Mouse (Mus musculus): ENCODE measurements around the gene Epn1. TPM values are rescaled to one million over a fixed set of nuclear protein-coding genes. Genes with fewer than 3 reads are reported as not detected.
A peak's percentile ranks its signal among the peaks of the same experiment; 100 is the strongest.

Gene Epn1
- total RNA-seq, 1 experiment from 2014 or later, result 38.2 TPM

DNA sequence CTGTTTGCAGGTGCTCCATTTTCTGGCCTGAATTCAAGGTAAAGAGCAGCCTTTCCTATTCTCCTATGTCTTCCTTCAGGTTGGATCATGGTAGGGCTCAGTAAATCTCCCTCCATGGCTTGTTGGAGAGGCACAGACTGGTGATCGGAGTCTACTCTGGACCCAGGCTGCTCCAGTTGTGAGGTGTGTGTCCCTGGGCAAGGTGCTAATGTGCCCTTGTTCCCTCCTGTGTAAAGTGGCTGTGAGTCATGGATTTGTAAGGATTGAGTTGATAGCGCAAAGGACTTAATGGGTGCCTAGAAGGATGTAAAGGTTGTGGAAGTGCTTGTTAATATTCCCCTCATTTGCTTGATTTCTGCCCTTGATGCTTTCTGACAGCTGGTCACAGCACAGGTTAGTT lies 1.9 kb downstream of the Epn1 start:
- no peak for ATAC-seq (replicated peaks in 1 of 2; ENCODE audit: insufficient read depth in 1 of 2, low FRiP score in 2 of 2, low TSS enrichment in 1 of 2, low read depth in 1 of 2, poor library complexity in 2 of 2, severe bottlenecking in 2 of 2)

DNA sequence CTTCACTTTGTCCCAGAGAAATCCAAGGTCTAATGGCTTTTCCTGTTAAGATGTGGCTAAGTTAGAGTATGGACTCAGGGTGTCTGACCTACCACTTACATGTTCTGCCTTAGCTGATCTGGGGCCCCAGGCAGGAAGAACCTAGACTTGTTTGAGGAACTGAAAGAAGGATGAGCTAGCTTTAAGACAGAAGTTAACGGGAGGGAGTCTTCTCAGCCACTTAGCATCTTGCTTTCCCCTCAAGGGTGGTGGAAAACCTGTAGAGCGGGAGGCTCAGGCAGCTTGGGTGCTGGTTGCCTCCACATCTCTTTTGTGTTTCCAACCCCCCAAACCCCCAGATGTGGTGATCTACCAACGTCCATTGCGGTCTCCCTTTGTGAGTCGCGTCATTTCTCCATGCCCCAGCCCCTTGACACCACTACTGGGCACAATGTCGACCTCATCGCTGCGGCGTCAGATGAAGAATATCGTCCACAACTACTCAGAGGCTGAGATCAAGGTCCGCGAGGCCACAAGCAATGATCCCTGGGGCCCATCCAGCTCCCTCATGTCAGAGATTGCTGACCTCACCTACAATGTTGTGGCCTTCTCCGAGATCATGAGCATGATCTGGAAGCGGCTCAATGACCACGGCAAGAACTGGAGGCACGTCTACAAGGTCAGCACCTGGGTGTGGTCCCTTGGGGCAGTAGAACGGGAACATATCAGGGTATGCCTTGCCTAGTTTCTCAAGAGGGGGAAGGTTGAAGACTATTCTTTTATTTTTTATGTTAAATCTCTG lies 3.5 kb downstream of the Epn1 start:
- no peak for ATAC-seq (replicated peaks in 1 of 2; ENCODE audit: insufficient read depth in 1 of 2, low FRiP score in 2 of 2, low TSS enrichment in 1 of 2, low read depth in 1 of 2, poor library complexity in 2 of 2, severe bottlenecking in 2 of 2)

DNA sequence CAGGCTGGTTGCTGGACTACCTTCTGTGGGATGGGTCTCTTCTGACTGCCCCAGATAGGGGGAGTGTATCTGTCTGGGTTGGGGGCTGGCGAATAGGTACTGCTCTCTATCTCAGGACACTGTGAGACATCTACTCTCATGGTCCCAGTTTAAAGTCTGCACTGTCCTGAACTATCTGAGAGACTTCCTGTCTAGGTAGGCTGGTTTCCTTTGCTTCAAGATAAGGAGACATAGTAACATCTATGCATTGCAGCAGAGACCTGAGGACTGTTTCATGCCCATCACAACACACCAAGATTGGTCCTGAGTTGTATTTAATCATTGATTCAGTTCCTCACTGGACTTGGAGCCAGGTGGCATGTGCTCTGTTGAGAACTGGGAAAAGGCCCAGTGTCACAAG lies 5.5 kb downstream of the Epn1 start:
- ATAC-seq (replicated peaks in 1 of 2; ENCODE audit: insufficient read depth in 1 of 2, low FRiP score in 2 of 2, low TSS enrichment in 1 of 2, low read depth in 1 of 2, poor library complexity in 2 of 2, severe bottlenecking in 2 of 2), result no peak

DNA sequence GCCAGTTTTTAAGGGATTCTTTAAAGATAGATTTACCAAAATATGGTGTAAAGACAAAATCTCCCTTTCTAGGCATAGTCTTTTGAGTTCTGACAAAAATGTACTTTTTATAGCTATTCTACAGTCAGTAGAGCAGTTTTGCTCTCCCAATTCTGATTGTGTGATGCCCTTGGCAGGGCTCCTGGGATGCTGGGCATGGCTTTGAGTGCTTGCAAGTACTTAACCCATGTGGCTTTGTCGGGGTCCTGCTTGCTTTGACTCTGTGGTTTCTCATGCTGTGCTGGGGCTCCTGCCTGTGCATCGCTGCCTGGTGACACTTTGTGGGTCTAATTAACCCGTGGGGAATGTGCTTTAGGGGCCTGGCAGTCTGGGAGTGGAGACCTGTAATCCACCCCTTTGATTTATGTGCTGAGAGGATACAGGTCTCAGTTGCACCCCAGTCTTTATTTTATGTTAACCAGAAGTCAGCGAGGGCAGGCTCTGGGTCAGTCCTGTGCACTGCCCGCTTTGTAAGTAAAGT lies 6.9 kb downstream of the Epn1 start:
- no peak for ATAC-seq (replicated peaks in 1 of 2; ENCODE audit: insufficient read depth in 1 of 2, low FRiP score in 2 of 2, low TSS enrichment in 1 of 2, low read depth in 1 of 2, poor library complexity in 2 of 2, severe bottlenecking in 2 of 2)

DNA sequence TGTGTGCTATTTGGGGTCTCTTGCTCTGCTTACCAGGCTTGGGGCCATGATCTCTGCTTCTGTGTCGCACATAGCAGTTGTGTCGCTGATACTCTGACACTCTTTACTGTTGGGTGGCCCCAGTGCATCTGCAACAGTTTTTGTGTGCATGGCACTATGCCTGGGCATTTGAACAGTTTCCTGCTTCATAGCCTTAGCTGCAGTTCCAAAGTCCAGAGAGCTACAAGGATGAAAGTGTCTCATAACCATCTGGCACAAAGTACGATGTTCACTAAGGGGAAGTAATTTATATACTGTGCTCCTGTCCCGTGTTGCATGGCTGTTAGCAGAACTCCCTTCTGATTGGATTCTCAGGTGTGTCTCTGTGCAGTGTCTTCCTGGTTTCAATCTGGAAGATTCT lies 7.9 kb downstream of the Epn1 start:
- ATAC-seq (replicated peaks in 1 of 2; ENCODE audit: insufficient read depth in 1 of 2, low FRiP score in 2 of 2, low TSS enrichment in 1 of 2, low read depth in 1 of 2, poor library complexity in 2 of 2, severe bottlenecking in 2 of 2), result no peak

DNA sequence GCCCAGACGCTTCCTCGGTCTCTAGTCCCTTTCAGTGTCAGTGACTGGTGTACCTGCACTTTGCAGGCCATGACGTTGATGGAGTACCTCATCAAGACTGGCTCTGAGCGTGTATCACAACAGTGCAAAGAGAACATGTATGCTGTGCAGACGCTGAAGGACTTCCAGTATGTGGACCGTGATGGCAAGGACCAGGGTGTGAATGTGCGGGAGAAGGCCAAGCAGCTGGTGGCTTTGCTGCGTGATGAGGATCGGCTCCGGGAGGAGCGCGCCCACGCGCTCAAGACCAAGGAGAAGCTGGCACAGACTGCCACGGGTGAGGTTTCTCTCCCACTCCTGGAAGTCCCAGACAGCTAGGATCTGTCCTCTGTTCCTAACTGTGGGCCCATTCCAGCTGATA lies 9.8 kb downstream of the Epn1 start:
- no peak for ATAC-seq (replicated peaks in 1 of 2; ENCODE audit: insufficient read depth in 1 of 2, low FRiP score in 2 of 2, low TSS enrichment in 1 of 2, low read depth in 1 of 2, poor library complexity in 2 of 2, severe bottlenecking in 2 of 2)

DNA sequence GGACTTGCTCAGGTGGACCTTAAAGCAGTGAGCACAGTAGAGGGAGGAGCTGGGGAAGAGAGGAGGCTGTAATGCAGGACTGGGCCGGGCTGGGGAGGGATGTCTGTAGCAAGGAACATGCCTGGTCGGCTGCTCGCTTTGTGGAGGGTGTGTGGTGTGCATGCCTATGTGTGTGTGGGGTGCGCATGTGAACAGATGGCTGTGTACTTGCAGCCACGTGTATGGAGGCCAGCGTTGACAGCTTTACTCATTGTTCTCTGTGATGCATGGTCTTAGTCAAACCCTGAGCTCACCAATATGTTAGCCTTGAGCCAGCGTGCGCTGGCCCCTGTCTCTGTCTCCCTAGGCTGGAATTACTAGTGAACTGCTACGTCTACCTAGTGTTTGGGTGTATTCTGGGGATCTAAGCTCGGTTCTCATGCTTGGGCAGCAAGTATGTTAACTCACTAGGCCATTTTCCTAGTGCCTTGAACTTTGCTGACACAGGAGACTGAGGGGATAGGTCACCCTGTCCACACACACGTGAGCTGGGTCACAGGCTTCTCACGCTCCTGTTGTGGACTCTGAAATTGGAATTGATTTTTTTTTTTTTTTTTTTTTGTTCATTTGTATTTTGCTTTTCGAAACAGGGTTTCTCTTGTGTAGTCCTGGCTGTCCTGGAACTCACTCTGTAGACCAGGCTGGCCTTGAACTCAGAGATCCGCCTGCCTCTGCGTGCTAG lies 11.1 kb downstream of the Epn1 start:
- no peak for ATAC-seq (replicated peaks in 1 of 2; ENCODE audit: insufficient read depth in 1 of 2, low FRiP score in 2 of 2, low TSS enrichment in 1 of 2, low read depth in 1 of 2, poor library complexity in 2 of 2, severe bottlenecking in 2 of 2)

DNA sequence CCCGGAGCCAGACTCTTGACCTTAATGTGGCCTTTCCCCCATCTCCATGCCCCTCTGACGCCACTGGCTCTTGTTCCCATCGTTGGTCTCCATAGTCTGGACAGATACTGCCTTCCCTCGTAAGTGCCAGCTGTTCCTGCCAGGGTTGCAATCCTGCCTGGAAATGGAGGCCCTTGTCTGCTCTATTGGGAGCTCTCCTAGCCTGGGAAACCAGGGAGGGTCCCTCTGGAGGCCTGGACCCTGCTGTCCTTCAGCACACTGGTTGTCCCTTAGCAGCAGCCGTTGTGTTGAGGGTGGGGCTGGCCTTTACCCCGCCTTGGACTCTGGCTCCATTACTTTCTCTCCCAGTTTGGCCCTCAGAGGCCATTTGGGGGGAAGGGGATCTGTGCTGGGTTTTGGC lies 12.3 kb downstream of the Epn1 start:
- ATAC-seq (replicated peaks in 1 of 2; ENCODE audit: insufficient read depth in 1 of 2, low FRiP score in 2 of 2, low TSS enrichment in 1 of 2, low read depth in 1 of 2, poor library complexity in 2 of 2, severe bottlenecking in 2 of 2), result no peak

DNA sequence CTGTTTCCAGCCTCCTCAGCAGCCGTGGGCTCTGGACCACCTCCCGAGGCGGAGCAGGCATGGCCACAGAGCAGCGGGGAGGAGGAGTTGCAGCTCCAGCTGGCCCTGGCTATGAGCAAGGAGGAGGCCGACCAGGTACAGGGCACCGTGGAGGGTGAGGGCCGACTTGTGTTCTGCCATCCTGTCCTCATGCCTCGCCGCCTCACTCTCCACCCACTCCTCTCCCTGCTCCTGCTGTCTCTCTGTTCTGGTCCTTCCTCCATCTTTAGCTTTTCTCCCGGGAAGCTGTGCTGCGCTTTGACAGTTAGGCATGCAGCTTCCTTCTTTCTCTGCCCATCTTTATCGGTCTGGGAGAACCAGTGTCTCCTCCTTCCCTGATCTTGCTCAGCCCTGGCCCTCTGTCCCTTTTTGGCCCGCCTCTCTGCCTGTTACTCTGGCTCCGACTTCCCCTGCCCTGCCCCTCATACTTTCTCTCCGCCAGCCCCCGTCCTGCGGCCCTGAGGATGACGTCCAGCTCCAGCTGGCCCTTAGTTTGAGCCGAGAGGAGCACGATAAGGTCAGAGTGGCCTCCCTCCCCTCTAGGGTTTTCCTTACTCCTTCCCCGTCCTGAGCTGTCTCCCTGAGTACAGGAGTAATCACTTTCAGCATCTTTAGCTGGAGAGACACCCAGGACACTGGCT lies 12.9 kb downstream of the Epn1 start:
- ATAC-seq (replicated peaks in 1 of 2; ENCODE audit: insufficient read depth in 1 of 2, low FRiP score in 2 of 2, low TSS enrichment in 1 of 2, low read depth in 1 of 2, poor library complexity in 2 of 2, severe bottlenecking in 2 of 2), result no peak

DNA sequence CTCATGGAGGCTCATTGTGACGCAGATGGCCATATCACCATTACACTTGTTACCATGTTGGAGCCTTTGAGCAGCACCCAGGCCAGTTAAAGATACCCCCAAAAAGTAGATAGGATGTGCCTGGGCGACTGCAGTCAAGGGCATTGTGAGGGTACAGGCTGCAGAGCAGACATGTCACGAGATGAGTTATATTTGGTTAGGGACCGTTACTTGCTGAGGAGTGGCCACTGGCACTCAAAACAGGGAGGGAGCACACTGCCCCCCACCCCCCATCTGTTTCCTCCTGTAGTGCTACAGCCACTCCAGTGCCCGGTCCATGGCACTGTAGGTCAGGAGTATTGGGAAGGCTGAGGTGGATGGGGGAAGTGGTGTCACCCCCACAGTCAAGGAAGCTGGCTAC lies 18.7 kb downstream of the Epn1 start:
- no peak for ATAC-seq (replicated peaks in 1 of 2; ENCODE audit: insufficient read depth in 1 of 2, low FRiP score in 2 of 2, low TSS enrichment in 1 of 2, low read depth in 1 of 2, poor library complexity in 2 of 2, severe bottlenecking in 2 of 2)

DNA sequence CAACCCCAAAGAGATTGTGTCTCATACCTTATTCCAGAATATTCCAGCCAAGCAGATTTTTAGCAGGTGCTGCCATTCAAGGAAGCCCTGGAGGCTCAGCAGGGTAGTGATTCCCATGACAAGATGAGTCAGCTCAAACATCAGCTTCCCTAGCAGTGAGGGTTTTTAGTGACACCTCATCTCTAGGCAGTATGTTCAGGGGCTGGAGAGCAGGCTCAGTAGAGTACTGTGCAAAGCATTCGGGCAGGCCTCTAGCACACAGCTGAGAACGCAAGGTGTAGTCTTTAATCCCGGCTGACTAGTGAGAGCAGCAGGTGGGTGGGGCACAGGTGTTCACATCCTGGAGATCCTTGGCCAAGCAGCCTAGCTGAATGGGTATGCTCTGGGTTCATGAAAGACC lies 19.8 kb downstream of the Epn1 start:
- ATAC-seq (replicated peaks in 1 of 2; ENCODE audit: insufficient read depth in 1 of 2, low FRiP score in 2 of 2, low TSS enrichment in 1 of 2, low read depth in 1 of 2, poor library complexity in 2 of 2, severe bottlenecking in 2 of 2), result no peak

DNA sequence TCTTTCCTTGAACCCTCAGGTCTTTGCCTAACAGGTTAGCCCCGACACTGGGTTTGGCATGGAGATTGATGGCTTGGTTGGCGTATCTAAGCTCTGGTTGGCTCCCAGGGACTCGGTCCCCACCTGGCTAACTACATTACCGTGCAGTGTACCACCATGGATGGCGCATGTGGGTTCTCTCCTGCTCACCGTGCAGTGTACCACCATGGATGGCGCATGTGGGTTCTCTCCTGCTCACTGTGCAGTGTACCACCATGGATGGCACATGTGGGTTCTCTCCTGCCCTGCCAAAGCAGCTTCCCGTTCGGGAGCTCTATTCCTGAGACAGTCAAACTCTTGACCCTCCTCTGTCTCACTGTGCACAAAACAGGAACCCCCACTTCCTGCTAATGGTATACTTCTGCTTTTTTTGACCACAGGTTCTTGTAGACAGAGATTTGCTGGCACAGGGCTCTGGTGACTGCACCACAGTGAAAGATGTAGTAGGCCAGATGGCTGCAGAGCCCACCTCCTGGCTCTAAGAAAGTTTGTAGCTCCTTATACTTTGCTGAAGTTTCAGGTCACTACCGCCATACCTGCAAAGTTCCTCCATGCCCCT lies 21.1 kb downstream of the Epn1 start:
- ATAC-seq (replicated peaks in 1 of 2; ENCODE audit: insufficient read depth in 1 of 2, low FRiP score in 2 of 2, low TSS enrichment in 1 of 2, low read depth in 1 of 2, poor library complexity in 2 of 2, severe bottlenecking in 2 of 2), result peak; percentile 98

DNA sequence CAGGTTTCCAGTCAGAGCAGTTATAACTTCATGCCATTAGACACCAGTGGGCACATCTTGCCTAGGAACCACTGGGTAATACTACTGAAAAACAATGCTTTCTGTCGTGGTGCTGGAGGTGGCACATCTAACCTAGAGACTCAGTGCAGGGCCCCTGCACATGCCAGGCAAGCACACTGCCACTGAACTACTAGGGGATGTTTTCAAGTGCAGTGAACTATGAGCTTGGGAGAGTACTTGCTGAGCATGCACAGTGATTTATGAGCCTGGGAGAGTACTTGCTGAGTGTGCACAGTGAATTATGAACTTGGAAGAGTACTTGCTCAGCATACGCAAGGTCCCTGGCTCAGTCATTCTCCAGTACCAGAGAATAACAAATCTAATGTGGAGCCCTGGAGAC lies 22.5 kb downstream of the Epn1 start:
- no peak for ATAC-seq (replicated peaks in 1 of 2; ENCODE audit: insufficient read depth in 1 of 2, low FRiP score in 2 of 2, low TSS enrichment in 1 of 2, low read depth in 1 of 2, poor library complexity in 2 of 2, severe bottlenecking in 2 of 2)

DNA sequence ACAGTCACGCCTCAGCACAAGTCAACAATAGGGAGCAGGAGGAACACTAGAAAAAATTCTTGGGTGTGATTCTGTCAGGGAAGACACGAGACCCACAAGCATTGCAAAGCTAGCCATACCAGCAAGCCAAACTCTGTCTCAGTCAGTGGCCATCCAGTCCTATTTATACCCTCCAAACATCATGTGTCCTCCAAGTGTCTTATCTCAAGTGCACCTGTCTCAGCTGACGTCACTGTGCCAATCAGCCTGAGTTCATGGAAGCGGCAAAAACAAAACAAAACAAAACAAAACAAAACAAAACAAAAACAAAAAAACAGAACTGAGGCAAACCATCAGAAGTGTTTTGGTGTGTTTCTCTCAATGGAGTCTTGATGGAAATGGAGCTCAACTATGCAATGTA lies 28.2 kb downstream of the Epn1 start:
- no peak for ATAC-seq (replicated peaks in 1 of 2; ENCODE audit: insufficient read depth in 1 of 2, low FRiP score in 2 of 2, low TSS enrichment in 1 of 2, low read depth in 1 of 2, poor library complexity in 2 of 2, severe bottlenecking in 2 of 2)

DNA sequence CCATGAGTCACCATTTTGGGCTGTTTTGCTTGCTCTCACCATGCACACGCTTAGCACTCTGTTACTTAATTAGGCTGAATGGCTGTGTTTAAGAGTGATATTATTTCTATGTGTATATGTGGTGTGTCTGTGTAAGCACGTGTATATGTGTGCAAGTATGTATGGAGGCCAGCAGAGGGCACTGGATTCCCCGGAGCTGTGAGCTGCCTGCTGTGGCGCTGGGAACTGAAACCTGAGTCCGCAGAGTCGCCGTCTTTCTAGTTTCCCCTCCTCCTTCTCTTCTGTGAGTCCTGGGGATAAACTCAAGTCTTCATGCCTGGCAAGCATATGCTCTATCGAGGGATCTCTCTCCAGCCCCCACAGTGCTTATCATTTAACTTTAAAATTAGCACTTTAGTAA lies 29.3 kb downstream of the Epn1 start:
- ATAC-seq (replicated peaks in 1 of 2; ENCODE audit: insufficient read depth in 1 of 2, low FRiP score in 2 of 2, low TSS enrichment in 1 of 2, low read depth in 1 of 2, poor library complexity in 2 of 2, severe bottlenecking in 2 of 2), result no peak

DNA sequence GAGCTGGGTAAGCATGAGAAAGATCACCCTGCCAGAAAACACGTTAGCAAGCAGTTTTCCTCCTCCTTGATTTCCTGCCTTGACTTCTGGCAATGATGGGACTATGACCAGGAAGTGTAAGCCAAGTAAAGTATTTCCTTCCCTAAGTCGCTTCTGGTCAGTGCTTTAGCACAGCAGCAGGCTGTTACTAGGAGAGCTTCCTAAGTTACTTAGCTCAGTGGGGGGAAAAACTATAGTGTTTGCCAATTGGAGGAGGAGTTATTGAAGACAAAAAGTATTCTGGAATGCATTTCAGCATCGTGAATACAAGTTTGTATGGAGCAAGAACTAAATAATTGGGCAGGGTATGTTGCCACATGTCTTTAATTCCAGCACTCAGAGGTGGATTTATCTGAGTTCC lies 32.7 kb downstream of the Epn1 start:
- ATAC-seq (replicated peaks in 1 of 2; ENCODE audit: insufficient read depth in 1 of 2, low FRiP score in 2 of 2, low TSS enrichment in 1 of 2, low read depth in 1 of 2, poor library complexity in 2 of 2, severe bottlenecking in 2 of 2), result no peak

DNA sequence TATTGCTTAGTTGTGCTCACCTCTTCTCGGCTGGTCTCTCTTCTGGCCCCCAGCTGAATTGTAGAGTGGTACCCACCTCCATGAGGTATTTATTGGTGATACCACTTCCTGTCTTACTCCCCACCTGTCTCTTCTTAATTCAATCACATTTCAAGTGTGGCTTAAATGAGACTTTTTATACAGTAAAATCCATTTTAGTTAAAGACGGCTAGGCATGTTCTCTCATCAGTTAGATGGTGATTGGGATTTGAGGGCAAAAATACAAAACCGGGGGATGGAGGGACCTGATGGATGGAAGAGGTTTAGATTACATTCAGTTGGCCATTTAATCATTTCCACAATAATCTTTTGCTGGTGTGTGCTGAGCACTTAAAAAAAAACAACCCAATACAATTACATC lies 36.8 kb downstream of the Epn1 start, which contains the start of gene Rfpl4:
Rfpl4 (minus strand) TSS at position 101 of the 400 bp plus-strand sequence.
- no peak for ATAC-seq (replicated peaks in 1 of 2; ENCODE audit: insufficient read depth in 1 of 2, low FRiP score in 2 of 2, low TSS enrichment in 1 of 2, low read depth in 1 of 2, poor library complexity in 2 of 2, severe bottlenecking in 2 of 2)

DNA sequence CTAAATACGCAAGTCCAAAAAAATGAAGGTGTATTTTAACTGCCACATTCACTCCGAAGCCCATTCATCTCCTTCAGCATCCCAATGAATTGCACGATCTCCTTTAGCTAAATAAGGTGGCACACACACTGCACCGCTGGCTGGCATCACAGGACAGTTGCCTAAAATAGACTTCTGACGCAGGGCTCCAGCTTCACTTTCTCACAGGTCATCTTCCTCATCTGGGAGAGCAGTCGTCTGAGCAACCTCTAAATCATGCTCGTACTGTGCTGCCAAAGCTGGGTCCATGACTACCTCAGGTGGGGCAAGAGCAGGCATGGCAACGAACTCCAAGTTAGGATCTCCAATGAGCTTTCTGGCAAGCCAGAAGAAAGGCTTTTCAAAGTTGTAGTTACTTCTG lies 45.0 kb downstream of the Epn1 start:
- no peak for ATAC-seq (replicated peaks in 1 of 2; ENCODE audit: insufficient read depth in 1 of 2, low FRiP score in 2 of 2, low TSS enrichment in 1 of 2, low read depth in 1 of 2, poor library complexity in 2 of 2, severe bottlenecking in 2 of 2)
